Mouse (Mus musculus) bone marrow macrophage, adult 2 months (primary cell): ENCODE results near the gene Spink2.

Experiments used
- CTCF ChIP-seq: IDR thresholded peaks from 2 replicates; pipeline ENCODE4 v1.5.1; 2012; ENCODE audit warnings: low read depth, mild to moderate bottlenecking, low read length, moderate library complexity
- POLR2A ChIP-seq: IDR thresholded peaks from 2 replicates; pipeline ENCODE4 v1.6.1; 2012; ENCODE audit warnings: mild to moderate bottlenecking, low read depth, low read length, borderline replicate concordance

- no peak for TF ChIP-seq POLR2A
- TF ChIP-seq CTCF = no peak
Observed at GRCm38 (mm10) chr5:77202238-77202637, 9.0 kb downstream of the Spink2 start.
